Mouse (Mus musculus): ENCODE data around the gene Pramef8.
"Not testable (repeated sequence)": the region's sequence is repeated elsewhere in the genome, so short reads cannot be mapped to it uniquely, and the experiment has no call there.

The Pramef8 gene

GRCm38 (mm10) chr4:143412219-143413092 lies at the start of gene Pramef8:
Pramef8 (plus strand) TSS chr4:143412426.
- peak; percentile 88 for DNase-seq (ENCODE audit: low spot score in 2 of 2)

DNA sequence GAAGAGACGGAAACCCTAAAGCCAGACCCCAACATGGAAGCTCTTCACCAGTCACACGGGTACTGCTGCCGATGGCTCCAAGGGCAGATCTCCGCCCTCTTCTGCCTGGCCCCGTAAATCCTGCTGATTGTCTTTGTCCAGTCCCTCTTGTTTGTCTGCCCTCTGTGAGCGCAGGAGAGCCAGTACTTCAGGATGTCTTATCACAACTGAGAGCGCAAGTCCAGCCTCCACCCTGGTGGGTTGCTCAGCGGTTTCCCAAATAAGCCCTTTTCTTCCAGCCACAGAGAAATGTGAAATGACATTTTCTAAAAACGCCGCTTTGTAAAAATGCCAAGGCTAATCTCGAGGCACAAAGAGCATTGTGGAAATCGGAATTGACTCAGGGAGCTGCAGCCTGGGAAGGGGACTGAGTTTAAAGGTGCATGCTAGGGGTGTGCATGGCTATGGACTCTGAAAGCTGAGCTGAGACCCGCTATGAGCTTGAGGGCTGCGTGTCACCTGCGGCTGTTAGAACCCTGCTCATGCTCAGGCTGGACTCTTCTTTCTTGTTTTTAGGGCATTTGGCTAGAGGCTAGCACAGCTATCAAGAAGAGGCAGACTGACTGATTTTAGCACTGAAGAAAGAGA lies 45.7 kb upstream of the Pramef8 start:
- no peak for DNase-seq (ENCODE audit: low spot score in 2 of 2)

DNA sequence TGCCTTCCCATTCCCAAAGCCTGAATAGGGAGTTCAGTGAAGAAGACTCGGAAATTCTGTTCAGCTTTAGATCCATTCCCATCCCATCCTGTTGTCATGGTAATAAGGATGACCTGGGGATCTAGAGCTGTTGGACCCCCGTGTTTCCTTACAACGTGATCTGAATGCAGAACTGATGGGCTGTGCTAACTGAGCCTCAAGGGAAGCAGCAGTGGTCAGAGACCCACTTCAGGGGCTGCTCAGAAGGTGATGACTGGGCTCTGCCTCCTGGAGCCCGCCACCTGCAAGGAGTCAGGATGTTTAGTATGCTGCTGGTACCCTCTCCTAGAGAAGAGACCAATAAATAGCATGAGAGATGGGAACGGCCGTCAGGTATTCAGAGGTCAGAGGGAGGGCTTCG lies 32.7 kb upstream of the Pramef8 start:
- no peak for DNase-seq (ENCODE audit: low spot score in 2 of 2)

- peak; percentile 24 to 25 for DNase-seq (ENCODE audit: low spot score in 2 of 2)
These were observed 32.1 kb upstream of the Pramef8 start for GRCm38 (mm10) chr4:143379931-143380715.

DNA sequence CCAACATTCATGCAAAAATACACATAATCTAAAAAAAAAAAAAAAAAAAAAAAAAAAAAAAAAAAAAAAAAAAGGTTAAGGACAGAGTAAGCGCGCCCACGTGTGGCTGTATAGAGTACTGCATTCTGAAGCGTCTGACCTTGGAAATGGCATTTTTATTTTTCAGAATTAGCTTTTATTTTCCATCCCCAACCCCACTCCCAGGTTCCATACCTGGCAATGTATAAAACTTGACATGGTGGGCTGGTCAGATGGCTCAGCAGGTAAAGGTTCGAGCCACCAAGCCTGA lies 31.6 kb upstream of the Pramef8 start:
- peak in 1 of 2 experiments; percentile 13 for DNase-seq (ENCODE audit: low spot score in 2 of 2)

GRCm38 (mm10) chr4:143382163-143382562 lies 30.1 kb upstream of the Pramef8 start:
- DNase-seq (ENCODE audit: low spot score in 2 of 2): no peak

- DNase-seq (ENCODE audit: low spot score in 2 of 2): no peak
These were observed 28.6 kb upstream of the Pramef8 start for GRCm38 (mm10) chr4:143383646-143384045.

DNA sequence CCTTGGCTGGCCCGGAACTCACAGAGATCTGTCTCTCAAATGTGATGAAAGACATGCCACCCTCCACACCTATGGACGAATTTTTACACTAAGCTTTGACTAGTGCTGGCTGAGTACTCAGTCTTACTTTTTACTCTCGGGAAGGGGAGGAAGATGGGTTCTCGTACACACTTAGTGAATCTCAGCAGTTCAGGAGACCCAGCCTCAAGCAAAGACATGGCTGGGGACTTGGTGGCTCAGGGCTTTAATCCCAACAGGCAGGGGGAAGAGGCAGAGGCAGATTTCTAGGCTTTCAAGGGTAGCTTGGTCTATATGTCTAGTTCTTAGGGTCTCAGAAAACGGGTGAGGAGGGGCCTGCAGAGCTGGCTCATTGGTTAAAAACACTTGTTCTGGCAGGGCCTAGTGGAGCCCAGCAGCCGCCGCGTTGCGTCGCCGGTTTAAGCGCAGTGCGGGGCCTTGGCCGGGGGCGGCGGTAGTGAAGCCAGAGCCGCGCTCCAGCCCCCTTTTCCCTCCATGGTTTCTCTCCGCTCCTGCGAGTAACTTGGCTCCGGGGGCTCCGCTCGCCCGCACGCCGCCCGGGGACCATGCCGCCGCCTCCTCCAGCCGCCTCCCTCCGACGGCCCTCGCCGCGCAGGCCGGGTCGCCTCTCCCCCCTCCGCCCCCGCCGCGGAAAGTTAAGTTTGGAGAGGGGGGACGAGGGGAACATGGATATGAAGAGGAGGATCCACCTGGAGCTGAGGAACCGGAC lies 23.1 kb upstream of the Pramef8 start:
- DNase-seq (ENCODE audit: low spot score in 2 of 2): peak in 1 of 2 experiments; percentile 26

- DNase-seq (ENCODE audit: low spot score in 2 of 2): no peak
These were observed 18.0 kb upstream of the Pramef8 start, which contains the start of gene Pramel1 for GRCm38 (mm10) chr4:143394181-143394580. Pramel1 (plus strand) TSS chr4:143394428.

DNA sequence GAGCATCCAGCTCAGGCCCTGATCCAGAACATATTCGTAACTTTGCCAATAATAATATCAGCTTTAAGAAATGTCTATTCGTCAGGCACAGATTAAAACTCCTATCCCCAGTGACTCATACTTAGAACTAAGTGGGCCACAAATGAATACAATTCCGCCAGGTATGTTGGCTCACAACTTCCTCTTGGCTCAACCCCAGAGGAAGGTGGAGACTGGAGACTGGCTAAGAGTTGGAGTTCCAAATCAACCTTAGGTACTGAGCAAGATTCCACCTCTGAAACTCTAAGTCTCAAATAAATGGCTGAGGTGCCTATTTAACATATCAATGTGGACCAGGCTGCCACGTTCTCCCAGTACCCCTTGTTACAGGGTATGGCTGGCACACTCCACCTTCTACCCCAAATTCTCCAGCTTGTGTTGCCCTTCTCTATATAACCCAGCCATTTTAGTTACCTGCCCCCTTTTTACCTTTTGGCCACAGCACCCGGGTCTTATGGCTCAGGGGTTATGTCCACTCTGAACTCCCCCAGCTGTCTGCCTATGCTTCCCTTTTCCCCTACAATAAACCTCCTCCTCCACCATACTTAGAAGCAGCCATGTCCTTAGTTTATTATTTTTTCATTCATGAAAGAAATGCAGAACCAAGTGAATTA lies 534 bp upstream of the Pramef8 start:
- DNase-seq (ENCODE audit: low spot score in 2 of 2): no peak

DNA sequence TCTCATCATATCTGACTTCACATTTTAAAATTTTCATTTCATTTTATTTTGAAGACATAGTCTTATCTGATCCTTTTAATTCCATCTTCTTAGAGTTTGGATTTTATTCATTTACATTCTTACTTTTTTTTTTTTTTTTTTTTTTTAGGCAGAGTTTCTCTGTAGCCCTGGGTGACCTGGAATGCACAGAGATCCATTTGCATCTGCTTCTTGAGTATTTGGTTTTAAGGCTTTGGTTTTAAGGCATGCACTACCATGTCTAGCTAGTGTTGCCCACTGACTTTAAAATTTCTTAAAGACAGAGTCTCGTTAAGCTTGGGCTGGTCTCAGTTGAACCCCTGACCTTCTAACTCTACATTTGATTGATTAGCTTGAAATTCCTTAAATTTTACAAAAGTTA lies 1.4 kb downstream of the Pramef8 start:
- no peak for DNase-seq (ENCODE audit: low spot score in 2 of 2)

- no peak for DNase-seq (ENCODE audit: low spot score in 2 of 2)
These were observed 1.9 kb downstream of the Pramef8 start for GRCm38 (mm10) chr4:143414121-143414520.

- DNase-seq (ENCODE audit: low spot score in 2 of 2): not testable (repeated sequence)
These were observed 14.5 kb downstream of the Pramef8 start for GRCm38 (mm10) chr4:143426770-143427169.

DNA sequence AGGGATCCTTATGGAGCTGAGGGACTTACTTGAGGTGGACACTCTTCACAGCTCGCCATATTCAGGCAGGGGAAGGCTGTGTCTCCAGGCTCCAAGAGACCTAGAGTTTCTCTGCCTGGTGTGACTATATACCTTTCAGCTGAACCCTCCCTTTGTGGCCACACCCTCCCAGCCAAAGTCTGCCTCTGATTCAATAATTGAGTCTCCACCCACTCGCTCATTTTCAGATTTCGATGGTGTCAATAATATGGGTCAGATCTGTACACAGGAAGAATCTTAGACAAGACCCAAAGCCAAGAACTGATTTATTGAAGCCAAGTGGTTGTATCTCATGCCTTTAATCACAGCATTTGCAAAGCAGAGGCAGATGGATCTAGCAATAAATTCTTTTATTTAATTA lies 38.0 kb downstream of the Pramef8 start, which contains the start of gene Oog4:
Gene Oog4, minus strand, starts transcription at position 101 of the 400 bp plus-strand sequence.
- no peak for DNase-seq (ENCODE audit: low spot score in 2 of 2)

Measured in frontal cortex, postnatal 14 days (tissue).